Mouse (Mus musculus): ENCODE measurements around the gene Fbln5.

Fbln5 gene

DNA sequence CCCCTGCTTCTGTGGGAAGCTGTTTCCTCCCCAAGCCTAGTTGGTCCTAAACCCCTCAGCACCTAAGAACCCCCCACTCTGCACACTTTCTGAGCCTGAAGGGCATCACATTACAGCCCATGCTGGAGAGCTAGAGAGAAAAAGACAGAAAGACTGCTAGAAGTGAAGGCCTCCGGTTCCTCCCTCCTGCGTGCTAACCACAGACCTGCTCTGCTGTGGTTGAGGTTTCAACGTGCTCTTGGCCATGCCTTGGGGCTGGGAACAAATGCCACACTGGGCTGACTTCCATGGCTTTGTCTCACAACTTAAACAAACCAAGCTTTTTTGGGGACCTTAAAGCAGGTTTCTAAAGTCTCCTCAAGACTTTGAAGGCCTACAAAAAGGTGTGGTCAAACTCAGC lies 16.4 kb downstream of the Fbln5 start:
- no peak for DNase-seq

DNA sequence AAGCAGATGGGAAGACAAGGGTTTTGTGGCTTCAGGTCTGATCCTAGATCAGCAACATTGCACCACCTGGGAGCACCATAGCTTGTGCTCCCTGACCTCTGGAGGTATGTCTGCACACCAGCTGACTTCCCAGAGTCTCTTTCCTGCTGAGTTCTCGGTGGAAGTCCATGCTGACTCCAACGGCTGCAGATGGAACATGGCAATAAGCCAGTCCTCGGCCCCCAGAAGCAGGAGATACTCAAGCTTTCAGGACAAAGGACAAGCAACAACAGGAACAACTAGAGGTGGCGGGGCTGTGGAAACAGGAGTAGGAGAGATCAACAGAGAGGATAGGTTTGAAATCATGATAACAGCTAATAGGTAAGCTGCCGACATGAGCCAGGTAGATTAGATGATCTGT lies 17.1 kb downstream of the Fbln5 start:
- no peak for DNase-seq

DNA sequence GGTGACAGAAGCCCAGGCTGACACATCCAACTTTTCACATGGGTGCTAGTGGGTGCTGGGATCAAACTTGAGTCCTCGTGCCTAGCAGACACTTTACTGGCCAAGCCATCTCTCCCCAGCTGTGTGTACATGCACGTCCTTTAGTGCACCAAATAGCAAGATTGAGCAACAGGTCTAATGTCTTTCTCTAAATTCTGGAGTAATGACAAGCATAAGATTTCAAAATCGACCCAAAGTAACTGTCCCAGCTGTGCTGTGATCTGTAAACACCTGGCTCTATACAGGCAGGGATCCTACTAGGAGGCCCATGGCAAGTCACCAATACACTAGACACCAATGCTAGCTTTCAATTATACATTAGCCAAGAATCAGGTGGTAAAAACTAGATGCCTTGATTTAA lies 17.8 kb downstream of the Fbln5 start:
- DNase-seq, result no peak

DNA sequence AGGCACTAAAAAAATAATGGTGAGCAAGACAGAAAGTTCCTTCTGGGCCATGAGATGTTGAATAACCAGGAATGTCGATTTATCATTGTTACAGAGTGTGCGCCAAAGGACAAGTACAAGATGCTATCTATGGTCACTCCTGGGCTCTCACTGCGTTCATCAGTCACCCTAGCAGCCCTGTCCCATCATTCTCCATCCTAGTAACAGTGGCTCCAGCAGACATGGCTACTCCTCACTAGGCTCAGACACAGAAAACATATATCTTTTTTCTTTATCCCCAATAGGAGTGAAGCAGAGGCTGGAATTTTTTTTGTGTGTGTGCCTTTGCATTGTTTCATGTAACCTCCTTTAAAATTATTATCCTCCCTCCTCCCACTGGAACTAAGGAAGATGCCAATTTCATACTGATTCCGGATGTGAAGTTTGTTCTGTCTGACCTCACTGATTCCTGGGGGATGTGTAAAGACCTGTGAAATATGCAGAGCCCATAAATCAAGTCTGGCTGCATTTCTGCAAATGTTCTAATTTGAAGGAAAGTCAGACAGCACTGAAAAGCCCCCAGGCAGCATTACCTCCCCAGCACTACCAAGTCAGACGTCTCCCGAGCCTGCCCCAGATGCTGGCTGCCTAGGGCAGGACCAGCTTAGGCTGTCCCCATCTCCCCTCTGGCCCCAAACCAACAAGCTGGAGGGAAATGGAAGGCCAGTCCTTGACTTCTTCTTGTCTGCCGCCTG lies 20.5 kb downstream of the Fbln5 start:
- DNase-seq, result no peak

DNA sequence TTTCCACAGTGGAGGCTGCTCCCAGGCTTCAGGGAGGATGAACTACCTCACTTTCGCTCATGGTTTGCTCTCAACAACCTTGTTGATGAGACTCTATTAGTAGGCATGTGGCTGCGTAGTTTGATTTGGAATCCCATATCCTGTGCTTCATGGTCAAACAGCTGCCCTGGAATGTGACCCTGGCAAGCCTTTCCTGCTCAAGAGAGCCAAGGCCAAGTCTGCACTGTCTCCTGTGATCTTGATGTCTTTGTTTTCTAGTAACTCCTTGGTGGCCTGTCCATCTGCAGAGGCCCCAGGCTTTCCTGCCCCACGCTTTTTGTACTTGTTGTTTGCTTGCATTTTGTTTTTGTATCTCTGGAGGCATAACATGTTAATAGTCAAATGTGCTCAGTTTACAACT lies 24.4 kb downstream of the Fbln5 start:
- no peak for DNase-seq

DNA sequence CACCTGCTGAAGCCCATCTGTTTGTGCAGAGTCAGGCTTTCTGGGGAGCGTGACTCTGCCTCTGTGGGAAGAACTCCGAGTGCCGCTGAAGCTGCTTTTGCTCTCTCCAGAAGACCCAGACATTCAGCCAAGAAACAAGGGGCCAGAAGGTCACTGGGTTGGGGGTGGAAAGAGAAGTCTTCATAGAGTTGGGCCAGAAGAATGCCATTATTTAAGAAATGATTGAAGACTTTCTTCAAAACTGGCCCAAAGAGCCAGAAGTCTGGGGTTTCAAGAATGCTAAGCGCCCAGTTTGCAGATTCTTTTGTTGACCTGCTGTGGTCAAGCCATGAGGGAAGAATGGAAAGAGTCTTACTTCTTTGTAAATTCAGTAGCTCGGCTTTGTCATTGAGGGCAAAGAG lies 25.6 kb downstream of the Fbln5 start:
- no peak for DNase-seq

DNA sequence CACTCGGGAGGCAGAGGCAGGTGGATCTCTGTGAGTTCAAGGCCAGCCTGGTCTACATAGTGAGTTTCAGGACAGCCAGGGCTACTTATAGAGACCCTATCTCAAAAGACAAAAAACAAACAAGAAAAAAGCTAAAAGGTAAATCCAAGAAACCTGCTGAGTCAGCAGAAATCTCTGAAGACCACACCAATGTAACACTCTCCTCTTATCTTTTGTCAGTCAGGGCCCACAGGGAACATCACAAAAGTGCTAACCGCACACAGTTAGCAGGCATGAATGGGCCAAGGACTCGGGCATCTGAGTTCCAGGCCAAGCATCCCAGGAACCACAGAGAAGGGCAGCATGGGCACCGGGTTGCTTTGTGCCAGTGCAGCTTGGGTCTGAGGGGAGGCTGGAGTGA lies 26.2 kb downstream of the Fbln5 start:
- DNase-seq, result no peak

DNA sequence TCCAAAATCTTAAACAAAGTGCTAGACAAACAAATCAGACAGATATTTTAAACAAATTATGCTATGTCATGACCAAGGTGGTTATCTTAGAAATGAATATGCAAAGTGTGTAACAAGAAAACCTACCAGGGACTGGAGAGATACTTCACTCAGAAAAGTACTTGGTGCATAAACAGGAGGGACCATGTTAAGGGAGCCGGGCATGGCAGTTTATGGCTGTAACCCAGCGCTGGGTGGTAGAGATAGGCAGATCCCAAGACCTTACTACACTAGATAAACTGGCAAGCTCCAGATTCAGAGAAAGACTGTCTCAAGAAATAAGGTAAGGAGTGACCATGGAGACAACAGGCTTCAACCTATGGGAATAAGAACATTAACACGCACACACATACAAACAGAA lies 29.1 kb downstream of the Fbln5 start:
- no peak for DNase-seq

DNA sequence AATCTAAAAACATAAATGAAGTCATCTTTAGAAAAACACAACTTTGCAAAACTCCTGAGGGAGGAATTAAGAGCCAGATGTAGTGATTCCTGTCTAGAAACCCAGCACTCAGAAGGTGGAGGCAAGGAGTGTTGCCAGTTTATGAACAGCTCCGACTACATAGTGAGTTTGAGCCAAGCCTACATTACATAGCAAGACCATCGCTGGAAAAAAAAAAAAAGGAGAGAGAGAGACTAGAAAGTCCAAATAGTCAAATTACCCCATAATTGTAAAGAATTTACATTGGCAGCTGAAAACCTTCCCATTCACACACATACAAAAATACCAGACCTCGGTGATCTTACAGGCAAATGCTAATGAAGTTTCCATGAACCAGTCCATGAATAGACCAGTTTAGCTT lies 29.6 kb downstream of the Fbln5 start:
- DNase-seq, result no peak

DNA sequence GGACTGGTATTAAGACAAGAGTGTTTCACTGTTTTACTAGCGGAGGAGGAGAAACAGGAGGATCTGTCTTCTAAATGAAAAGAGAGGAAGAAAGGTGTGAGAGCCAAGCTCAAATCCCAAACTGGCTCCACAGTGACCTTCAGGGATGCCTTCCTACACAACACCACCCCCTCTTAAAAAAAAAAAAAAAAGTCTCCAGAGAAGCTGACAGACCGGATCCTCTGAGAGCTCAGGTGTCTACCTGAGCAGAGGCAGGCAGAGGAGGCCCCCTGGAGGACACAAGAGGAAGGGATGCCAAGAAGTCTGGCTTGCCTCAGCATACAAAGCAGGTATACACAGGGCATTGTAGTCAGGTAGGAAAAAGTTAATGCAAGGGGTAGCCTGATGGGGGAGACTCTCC lies 36.1 kb downstream of the Fbln5 start:
- DNase-seq, result no peak

DNA sequence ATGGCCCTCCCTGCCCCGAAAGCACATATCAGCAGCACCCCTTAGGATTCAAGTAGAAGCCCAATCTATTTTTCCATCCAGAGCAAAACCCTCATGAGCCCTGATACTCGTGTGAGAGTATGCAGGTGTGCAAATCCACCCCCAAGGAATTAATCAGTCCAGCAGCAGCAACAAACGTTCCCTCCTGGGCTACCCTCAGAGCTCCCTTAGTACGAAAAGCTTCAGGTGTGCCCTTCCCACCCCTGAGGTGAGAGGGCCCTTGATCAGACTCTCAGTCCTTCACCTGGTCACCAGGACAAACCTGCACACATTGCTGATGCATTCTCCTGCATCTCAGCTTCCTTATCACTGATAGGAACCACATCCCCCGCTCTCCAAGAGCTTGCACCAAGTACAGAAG lies 37.9 kb downstream of the Fbln5 start:
- no peak for DNase-seq

DNA sequence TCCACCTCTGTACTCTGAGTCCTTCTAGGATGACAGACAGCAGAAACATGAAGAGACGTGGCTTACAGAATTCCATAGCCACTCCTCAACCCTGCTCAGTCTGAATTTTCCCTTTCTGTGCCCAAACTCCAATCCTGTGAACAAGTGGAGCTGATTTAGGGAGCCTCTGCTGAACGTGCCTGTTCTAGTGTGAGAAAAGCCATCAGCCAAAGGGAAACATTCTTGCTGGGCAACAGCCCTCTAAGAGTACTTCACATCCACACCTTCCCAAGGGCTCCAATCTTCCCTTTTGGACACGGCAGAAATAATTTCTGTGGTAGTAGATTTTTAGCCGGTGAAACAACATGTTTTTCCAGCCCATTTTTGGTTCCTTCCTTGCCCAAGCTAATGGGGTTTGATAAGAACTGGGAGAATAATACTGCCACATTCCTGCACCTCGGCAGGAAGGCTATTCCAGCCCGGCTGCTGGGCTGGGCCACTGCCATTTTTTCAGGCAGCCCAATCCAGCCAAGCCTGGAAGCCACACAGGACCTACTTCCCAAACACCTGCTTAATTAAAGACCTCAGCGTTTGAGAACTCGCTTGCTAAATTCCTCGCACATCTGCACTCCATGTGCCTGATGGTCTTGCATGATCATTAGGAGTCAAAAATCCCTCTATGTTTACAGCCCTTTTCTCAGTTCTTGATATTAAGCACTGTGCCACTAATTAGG lies 41.1 kb downstream of the Fbln5 start:
- DNase-seq, result no peak

DNA sequence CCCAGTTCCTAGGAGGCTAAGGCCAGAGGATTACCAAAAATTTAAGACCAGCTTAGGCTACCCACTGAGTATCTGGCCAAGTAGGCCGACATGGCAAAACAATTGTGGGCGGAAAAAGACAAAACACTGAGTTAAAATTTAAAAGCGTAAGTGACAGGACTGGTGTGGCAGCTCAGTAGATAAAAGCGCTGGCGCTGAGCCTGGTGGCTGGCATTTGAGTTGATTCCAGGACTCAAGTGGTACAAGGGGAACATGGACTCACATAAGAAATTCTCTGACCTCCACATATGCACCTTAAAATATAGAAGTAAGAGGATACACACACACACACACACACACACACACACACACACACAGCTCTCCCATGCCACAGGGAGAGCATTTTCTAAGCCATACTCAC lies 42.5 kb downstream of the Fbln5 start:
- DNase-seq, result no peak

DNA sequence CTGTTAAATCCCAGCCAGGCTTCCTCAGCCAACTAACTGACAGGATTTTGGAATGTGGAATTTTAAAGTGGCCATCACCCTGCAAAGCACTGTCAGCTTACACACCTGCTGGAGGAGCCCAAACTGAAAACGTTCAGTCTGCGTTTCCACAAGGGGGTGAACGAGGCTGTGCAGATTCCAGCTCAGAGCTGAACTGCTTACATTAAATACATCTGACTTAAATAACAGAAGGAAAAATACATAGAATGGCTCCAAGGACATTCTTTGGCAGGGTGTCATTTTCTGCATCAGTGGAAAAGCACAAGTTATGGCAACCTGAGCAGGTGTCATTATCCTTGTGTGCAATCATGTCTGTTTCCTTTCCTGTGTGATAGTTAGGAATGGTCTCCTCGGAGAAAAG lies 44.7 kb downstream of the Fbln5 start:
- no peak for DNase-seq

DNA sequence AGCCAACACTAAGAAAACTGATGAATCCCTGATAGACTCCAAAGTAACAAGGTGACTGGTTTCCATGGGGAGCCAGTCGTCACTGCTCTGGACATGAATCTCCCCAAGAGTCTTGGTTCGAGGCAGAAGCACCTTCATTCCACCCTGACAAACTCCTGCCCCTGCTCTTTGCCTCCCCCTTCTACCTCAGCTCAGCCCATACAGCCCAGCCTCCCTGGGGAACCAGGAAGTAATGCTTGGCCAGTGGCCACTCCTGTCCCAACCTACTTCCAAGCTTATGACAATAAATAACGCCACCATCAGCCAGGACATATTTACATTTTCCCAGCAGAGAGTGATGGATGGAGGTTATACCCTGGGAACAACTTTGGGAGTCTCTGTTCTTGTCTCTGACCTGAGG lies 45.9 kb downstream of the Fbln5 start:
- DNase-seq, result no peak

DNA sequence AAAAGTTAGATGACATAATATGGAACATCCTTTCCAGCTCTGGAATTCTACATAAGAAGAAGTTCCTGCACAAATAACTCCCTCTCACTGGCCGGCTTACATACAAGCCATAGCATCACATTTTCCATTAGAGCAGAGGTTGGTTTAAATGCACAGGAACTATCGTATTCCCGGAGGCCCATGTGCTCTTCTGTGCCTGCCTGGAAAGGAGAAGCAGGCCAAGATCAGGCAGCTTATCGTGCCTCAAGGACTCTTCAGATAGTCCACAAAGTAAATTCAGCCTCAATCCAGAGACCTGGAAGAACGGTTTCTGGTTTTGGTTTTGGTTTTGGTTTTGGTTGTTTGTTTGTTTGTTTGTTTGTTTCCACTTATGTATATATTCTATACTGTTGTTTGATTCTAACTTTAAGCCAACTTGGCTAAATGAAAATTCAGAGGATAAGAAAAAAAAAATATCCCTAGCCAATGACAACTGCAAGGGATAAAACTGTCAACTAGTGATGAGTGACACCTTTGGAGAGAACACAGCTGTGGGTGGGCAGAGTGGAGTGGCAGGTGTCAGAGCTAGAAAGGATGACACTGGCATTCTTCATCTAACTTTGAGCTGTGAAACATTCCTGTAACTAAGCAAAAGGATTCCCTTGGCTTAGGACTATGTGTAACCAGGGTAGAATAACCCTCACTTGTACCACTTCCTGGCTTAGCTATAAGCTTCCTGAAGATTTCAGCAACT lies 48.4 kb downstream of the Fbln5 start:
- no peak for DNase-seq

DNA sequence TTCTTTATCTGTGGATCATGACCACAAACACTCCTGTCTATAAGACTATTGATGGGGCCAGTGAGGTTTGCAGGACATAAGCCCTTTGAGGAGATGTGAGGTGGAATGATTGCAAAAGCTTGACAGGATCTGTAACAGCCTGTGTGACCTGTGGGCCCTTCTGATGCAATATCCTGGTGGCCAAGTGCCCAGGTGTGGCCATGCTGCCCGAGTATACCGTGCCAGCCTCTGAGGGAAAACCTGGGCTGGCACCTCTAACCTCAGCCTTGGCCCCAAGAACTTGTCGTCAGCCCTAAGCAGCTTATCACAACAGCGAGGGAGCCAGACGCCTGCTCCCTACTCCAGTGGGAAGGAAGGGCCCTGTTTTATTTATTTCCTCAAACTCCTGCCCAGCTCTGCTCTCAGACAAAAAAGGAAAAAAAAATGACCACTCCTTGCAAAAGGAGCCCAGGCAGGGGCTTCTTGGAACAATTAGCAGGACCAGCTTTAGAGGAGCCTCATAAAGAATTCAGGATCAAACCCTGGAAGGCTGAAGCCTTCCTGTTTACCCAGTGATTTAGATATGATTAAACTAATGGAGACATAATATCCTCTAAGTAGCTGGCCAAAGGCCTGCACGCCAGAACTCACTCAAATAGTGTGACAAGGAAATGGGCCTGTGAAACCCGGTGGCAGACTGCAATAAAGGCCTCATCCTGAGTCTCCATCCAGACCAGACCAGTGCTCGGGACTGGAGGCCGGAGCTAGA lies 51.4 kb downstream of the Fbln5 start:
- DNase-seq, result no peak

DNA sequence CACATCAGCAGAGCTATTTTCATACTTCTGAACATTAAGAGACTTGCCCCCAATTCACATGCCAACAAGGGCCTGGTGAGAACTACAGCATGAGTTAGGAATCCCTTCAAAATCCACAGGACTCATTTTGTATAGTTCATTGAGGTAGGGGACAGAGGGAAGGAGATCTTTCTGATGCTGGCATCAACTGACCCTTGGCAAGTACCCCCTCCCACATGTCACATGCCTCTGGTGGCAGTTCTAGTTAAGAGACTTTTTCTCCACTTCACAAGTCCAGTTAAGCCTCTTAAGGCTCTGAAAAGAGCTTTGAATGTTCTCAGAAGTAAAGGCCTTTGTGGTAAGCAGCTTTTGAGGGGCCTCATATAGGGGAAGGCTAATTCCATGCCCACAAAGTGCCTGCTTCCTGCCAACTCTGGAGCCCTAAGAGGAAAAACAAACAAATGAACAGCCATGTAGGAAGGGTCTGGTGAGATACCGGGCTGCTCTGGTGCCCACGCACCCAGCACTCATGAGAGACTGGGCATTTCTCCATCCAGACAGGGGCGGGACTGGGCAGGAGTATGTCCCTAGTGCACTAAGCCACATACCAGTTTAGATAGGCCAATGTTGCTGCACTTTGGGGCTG lies 52.5 kb downstream of the Fbln5 start:
- no peak for DNase-seq

DNA sequence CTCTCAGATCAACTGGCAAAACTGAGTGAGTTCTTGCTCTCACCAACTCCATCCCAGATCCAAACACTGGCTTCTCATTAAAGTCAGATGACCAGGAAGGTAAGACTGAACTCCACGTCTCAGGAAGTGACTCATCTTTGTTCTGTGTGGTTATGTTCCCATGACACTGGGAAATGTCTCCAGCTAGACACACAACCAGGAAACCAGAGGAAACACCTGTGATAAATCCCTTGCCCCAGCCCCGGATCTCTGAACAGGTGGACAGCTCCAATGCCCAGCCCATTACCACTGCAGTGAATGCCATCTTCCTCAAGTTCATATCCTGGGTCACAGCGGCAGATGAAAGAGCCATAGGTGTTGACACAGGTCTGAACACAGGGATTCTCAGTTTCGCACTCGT lies 54.0 kb downstream of the Fbln5 start:
- no peak for DNase-seq

DNA sequence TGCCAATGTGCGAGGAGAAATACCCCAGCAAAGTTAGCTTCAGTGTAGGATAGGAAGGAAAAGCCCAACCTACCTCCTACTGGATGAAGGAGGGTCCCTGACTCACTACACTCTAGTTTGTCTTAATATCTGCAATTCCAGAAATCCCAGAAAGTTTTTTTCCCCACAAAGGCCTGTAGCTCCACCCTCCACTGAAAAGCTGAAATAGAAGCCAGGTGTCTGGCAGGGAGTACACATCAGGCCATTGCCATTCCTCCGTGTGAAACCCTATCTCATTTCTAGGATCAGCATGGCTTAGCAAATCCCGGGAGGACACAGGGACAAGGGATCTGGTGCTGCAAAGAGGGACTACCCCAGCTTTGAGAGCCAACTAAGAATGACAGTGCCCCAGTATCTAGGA lies 55.8 kb downstream of the Fbln5 start:
- DNase-seq, result no peak

DNA sequence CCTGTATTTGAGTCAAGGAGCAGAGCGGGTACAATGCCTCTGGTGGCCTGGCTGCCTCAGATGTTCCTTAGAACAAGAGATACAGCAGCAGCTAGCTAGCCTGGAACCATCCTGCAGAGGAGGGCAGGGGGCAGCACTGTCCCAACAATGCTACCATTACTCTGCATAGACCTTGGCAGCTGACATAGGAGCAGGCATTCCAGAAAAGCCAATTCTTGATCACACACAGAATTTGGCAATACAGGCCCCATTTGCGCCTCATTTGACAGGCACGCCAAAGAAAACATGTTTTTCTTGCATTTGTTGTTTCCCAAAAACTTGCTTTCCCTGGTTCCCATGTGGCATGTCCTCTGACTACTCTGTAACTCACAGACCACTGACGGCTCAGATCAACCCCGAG lies 56.8 kb downstream of the Fbln5 start:
- DNase-seq, result no peak

DNA sequence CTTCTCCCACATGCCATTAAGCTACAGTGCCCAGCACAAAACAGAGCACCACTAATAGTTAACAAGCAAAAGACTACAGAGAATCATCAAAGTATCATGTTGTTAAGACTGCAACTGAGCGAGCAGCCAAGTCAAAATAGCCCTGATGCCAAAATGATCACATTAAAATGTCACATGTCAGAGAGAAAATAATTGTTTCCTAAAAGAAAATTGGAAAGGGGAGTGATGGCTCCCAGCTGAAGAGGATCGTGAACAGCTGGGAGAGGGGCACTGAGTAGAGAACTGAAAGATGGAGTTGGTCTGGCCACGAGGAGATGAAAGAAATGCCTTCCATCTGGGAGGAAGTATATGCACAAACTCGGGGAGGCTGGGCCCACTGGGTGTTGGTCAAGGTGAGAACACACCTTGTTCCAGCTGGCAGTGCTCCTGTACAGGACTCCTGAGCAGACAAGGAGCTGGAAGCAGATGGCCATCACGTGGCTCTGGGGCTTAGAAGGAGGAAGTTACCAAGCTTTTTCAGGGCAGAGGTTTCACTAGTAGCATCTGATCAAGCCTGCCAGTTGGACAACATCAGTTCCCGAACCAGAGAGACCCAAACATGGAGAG lies 59.3 kb downstream of the Fbln5 start:
- DNase-seq, result no peak

DNA sequence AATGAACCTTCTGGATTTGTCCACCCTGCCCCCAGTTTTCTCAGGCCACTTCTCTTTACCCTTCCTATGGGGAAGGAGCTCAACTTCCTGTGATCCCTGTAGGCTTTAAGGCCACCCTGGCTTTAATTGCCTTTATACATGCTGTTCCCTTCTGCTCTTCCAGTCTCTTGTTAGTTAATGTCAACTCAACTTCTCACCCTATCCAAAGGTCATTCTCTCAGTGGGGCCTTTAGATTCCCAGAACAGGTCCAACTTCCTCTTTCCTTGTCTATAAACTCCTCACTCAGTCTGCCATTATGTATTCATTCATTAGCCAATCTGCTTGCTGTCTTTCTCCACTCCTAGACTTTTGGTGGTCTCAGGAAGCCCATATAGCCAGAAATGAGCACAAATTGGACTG lies 60.2 kb downstream of the Fbln5 start:
- no peak for DNase-seq
